Mouse (Mus musculus) forebrain, embryonic 14.5 days (tissue): Measurements from ENCODE around the gene Gm45021. TPM values are rescaled to one million over a fixed set of nuclear protein-coding genes. Genes with fewer than 3 reads are reported as not detected.
A peak's percentile ranks its signal among the peaks of the same experiment; 100 is the strongest.

Experiments
- ATAC-seq: fragments of 200-750 bp; cut with Nextera tagmentation; 2 replicates; pipeline ENCODE4 v1.8.0; 2017; ENCODE audit warnings: mild to moderate bottlenecking, moderate library complexity
- DNase-seq: peaks from one replicate; pipeline ENCODE4 v3.0.0-alpha.2; 2015; ENCODE audit warnings: low spot score
- H3K27ac ChIP-seq: fragments of 300-500 bp; sonication (generic); 2 replicates; pipeline ENCODE4 v1.5.1; 2014; ENCODE audit warnings: low read depth, mild to moderate bottlenecking, control low read depth, low read length, moderate library complexity
- H3K27me3 ChIP-seq: fragments of 300-500 bp; sonication (generic); replicated peaks from 2 replicates; pipeline ENCODE4 v1.6.1; 2014; ENCODE audit warnings: low read length, control low read depth, mixed read lengths; ENCODE audit not compliant: control insufficient read depth, insufficient read depth
- H3K36me3 ChIP-seq: fragments of 300-500 bp; sonication (generic); 2 replicates; pipeline ENCODE4 v1.6.1; 2014; ENCODE audit warnings: low read length, control low read depth; ENCODE audit not compliant: control insufficient read depth, insufficient read depth
- H3K4me1 ChIP-seq: fragments of 300-500 bp; sonication (generic); 2 replicates; pipeline ENCODE4 v1.6.1; 2014; ENCODE audit warnings: antibody characterized with exemption, low read length, control low read depth; ENCODE audit not compliant: control insufficient read depth, insufficient read depth
- H3K4me2 ChIP-seq: fragments of 300-500 bp; sonication (generic); 2 replicates; pipeline ENCODE4 v1.6.1; 2014; ENCODE audit warnings: mild to moderate bottlenecking, control low read depth, low read length
- H3K4me3 ChIP-seq: fragments of 300-500 bp; sonication (generic); 2 replicates; pipeline ENCODE4 v1.5.1; 2014; ENCODE audit warnings: low read depth, low read length, control low read depth
- H3K9ac ChIP-seq: fragments of 300-500 bp; sonication (generic); 2 replicates; pipeline ENCODE4 v1.6.1; 2014; ENCODE audit warnings: mild to moderate bottlenecking, low read length, control low read depth, moderate library complexity
- H3K9me3 ChIP-seq: fragments of 300-500 bp; sonication (generic); replicated peaks from 2 replicates; pipeline ENCODE4 v1.6.1; 2016; ENCODE audit warnings: low read length, control low read depth, mixed read lengths; ENCODE audit not compliant: control insufficient read depth
- WGBS: fragments of 180-500 bp; shearing (Covaris S2); extraction: QIAGEN DNeasy Blood & Tissue Kit; methylation state at CpG from one replicate; pipeline ENCODE4 v1.1.7; 2014; 5-methylcytosine and 5-hydroxymethylcytosine counted together
- polyA plus RNA-seq: library from polyadenylated mRNA; unstranded; fragments of >200 nt; fragmentation: Nextera tagmentation; extraction: Ambion mirVana; gene quantifications from 2 replicates; pipeline ENCODE4 v1.2.1, GENCODE M21; 2014

Gene Gm45021
- polyA plus RNA-seq, 1 experiment from 2014 or later = not detected

DNA sequence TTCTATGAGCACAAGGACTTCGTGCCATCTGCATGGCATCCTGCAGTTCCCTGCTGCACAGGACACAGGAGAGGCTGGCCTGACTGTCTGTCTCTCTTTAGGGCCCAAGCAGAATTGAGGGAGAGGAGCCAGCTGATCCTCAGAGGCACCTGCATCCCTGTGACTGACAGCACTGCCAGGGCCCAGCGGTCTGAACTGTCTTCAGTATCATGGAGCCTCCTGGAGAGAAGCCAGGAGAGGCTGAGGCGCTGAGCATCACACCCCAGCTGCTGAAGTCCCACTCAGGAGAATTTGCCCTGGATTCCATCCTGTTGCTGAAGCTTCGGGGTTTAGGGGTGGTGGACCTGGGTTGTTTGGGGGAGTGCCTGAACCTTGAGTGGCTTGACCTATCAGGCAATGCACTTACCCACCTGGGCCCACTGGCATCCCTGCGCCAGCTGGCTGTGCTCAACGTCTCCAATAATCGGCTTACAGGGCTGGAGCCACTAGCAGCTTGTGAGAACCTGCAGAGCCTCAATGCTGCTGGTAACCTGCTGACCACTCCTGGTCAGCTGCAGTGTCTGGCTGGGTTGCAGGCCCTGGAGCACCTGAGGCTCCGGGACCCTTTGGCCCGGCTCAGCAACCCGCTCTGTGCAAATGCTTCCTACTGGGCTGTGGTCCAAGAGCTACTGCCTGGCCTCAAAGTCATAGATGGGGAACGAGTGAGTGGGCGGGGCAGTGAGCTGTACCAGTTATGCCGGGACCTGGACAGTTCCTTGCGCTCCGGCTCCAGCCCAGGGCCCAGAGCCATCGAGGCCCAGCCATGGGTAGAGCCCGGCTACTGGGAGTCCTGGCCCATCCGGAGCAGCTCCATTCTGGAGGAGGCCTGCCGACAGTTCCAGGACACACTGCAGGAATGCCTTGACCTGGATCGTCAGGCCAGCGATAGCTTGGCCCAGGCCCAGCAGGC is 21.1 kb upstream of the Gm45021 start:
- 82% methylated on average over 21 of the region's 21 CpGs for WGBS
- no peak overlapping the region; the same call in 1 of the 2 replicates for H3K9ac ChIP-seq
- 0 out of 2 replicates have a peak, but pooled peaks cover 15% of the 10 kb centered on the region for H3K36me3 ChIP-seq
- H3K27me3 ChIP-seq = no peaks in the 10 kb centered on the region
- no peaks in the 10 kb centered on the region for H3K9me3 ChIP-seq
- H3K27ac ChIP-seq = no peak overlapping the region
- ATAC-seq (no peak), DNase-seq (peak; percentile 37)
- H3K4me2 ChIP-seq = no peak overlapping the region
- H3K4me1 ChIP-seq = no peaks in the 10 kb centered on the region; the same call in 1 of the 2 replicates
- no peak overlapping the region for H3K4me3 ChIP-seq

DNA sequence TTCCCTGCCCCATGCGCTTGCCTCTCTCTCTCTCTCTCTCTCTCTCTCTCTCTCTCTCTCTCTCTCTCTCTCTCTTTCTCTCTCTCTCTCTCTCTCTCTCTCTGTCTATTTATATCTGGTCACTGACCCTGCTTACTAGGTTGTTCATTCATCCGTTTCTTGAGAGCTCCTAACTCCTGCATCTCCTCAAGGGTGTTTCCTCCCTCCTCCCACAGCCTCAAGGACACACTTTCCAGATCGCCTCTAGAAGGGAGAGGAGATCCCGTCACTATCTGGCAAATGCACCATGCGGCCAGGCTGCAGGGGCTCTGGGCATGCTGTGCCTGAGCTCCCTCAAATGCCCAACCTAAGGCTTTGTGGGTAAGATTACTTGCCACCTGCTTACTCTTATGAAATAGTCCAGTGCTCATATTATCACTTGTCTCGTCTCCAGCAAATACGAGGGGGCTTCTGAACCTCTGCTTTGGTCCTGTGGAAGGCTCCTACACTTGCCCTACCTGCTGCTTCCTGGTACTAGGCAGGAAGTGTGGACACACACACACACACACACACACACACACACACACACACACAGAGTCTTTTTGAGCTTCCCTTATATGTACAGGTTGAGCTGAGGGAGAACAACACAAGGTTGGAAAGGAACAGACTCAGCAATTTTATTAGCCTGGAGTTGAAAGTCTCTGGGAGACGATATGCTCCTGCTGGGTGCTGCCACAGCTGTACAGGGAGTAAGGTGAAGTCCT is 20.2 kb upstream of the Gm45021 start:
- Histone ChIP-seq H3K27ac (no peak overlapping the region), H3K4me2 (no peak overlapping the region), H3K9ac (no peak overlapping the region), H3K4me1 (no peaks in the 10 kb centered on the region; the same call in 1 of the 2 replicates), H3K4me3 (no peak overlapping the region), H3K36me3 (0 out of 2 replicates have a peak, but pooled peaks cover 9% of the 10 kb centered on the region), H3K27me3 (no peaks in the 10 kb centered on the region), H3K9me3 (no peaks in the 10 kb centered on the region)
- DNase-seq (no peak), ATAC-seq (no peak)
- WGBS = 85% methylated on average over 8 of the region's 8 CpGs

DNA sequence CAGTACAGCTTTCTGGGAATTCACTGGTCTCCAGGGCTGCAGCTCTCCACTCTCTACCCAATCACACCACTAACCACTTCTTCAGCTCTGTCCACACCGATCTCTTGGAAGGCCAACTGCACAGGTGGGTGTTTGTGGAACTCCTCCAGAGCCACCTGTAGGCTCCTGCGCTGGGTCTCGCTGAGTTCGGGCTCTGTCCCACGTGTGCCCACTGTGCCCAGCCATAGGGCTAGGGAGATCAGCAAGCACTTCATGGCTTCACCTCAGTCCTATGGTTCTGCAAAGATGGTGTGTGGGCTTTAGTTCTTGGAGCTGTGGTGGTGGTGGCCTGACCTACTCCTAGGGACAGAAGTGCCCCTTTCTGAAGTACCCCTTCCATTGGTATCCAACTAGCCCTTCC is 17.4 kb upstream of the Gm45021 start:
- Histone ChIP-seq H3K4me1 (no peaks in the 10 kb centered on the region; the same call in 1 of the 2 replicates), H3K4me2 (no peak overlapping the region), H3K36me3 (no peaks in the 10 kb centered on the region), H3K9ac (no peak overlapping the region), H3K4me3 (no peak overlapping the region), H3K27me3 (no peaks in the 10 kb centered on the region), H3K9me3 (no peaks in the 10 kb centered on the region), H3K27ac (no peak overlapping the region)
- ATAC-seq (no peak), DNase-seq (no peak)
- 93% methylated on average over 5 of the region's 5 CpGs for WGBS

- 33% methylated on average over 6 of the region's 6 CpGs for WGBS
- no peak for ATAC-seq
Measured at GRCm38 (mm10) chr6:48572572-48573061, 16.8 kb upstream of the Gm45021 start, which contains the start of gene Rarres2. Gene Rarres2, minus strand, starts transcription at chr6:48572789.

DNA sequence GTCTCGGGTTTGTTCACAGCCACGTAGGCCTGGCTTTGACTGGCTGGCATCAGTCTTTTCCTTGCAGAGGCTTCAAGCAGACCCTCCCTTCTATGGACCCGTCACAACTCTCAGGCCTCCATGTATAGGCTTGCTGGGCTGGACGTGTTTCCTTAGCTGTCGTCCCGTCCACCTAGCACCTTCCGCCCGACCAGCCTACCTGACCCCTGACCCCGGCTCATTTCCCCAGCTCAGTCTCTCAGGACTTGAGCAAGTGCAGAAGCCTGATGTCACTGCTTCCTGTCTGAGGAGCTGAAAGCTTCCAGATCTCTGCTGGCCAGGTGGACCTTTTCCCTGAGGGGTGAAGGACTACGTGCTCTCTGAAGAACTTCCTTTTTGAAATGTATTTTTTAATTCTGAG is 16.1 kb upstream of the Gm45021 start:
- Histone ChIP-seq H3K9ac (no peak overlapping the region), H3K27me3 (no peaks in the 10 kb centered on the region), H3K4me2 (no peak overlapping the region), H3K4me3 (no peak overlapping the region), H3K4me1 (no peaks in the 10 kb centered on the region; the same call in 1 of the 2 replicates), H3K9me3 (no peaks in the 10 kb centered on the region), H3K27ac (no peak overlapping the region), H3K36me3 (no peaks in the 10 kb centered on the region)
- no peak for DNase-seq
- ATAC-seq = no peak
- 82% methylated on average over 10 of the region's 10 CpGs for WGBS

More at GRCm38 (mm10) chr6:48572572-48573061, 16.8 kb upstream of the Gm45021 start, which contains the start of gene Rarres2:
- H3K4me3 ChIP-seq = no peak within 1 kb of the TSS
- DNase-seq = no peak
- no peak within 1 kb of the TSS for H3K4me2 ChIP-seq
- no peaks in the 10 kb centered on the region for H3K36me3 ChIP-seq
- no peaks in the 10 kb centered on the region for H3K9me3 ChIP-seq
- no peaks in the 10 kb centered on the region for H3K27me3 ChIP-seq
- H3K4me1 ChIP-seq = no peaks in the 10 kb centered on the region; the same call in 1 of the 2 replicates
- H3K9ac ChIP-seq = no peak within 1 kb of the TSS
- no peak within 1 kb of the TSS for H3K27ac ChIP-seq

DNA sequence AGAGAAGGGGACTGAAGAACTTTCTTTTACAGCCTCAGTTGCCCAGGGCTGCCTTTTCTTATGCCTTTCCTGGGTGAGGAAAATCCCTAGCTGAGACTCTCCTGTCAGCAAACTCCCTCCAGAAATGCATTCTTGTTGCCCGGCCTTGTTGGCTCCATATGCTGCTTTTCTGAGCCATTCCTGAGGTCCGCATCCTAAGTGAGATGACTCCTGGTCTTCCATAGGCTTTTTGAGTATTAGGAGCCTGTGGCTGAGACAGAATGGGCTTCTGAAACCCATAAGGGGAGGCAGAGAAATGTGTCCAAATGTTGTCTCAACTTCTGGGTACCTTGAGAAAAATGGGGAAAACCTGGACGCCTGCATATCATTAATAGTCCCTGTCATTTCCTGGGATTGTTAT is 15.4 kb upstream of the Gm45021 start:
- H3K9me3 ChIP-seq = no peaks in the 10 kb centered on the region
- no peak for DNase-seq
- no peak overlapping the region for H3K27ac ChIP-seq
- H3K27me3 ChIP-seq = no peaks in the 10 kb centered on the region
- no peaks in the 10 kb centered on the region for H3K36me3 ChIP-seq
- H3K4me3 ChIP-seq = no peak overlapping the region
- no peak for ATAC-seq
- no peak overlapping the region for H3K4me2 ChIP-seq
- no peak overlapping the region for H3K9ac ChIP-seq
- no peaks in the 10 kb centered on the region for H3K4me1 ChIP-seq
- 81% methylated on average over 3 of the region's 3 CpGs for WGBS

DNA sequence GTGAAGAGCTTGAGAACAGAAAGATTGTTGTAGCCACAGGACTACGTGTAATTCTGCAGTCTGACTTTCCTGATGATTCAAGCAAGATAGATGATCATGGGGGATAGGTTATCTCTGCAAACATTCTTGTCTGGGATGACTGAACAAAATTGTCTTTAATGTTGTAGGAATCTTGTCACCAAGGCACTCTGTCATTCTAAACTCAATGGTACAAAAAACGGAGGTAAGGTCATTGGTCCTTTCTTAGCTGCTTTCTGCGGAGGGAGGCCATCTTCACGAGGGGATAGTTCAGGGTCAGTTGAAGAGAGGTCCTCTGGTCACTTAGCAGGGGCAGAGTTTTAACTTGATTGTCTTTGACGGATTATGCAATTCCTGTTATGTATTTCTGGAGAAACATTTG is 10.7 kb upstream of the Gm45021 start:
- Histone ChIP-seq H3K9me3 (no peaks in the 10 kb centered on the region), H3K9ac (no peak overlapping the region), H3K27me3 (no peaks in the 10 kb centered on the region), H3K4me3 (no peak overlapping the region), H3K4me2 (no peak overlapping the region), H3K36me3 (no peaks in the 10 kb centered on the region), H3K4me1 (no peaks in the 10 kb centered on the region), H3K27ac (no peak overlapping the region)
- 72% methylated on average over 5 of the region's 5 CpGs for WGBS
- DNase-seq = no peak
- ATAC-seq = no peak

DNA sequence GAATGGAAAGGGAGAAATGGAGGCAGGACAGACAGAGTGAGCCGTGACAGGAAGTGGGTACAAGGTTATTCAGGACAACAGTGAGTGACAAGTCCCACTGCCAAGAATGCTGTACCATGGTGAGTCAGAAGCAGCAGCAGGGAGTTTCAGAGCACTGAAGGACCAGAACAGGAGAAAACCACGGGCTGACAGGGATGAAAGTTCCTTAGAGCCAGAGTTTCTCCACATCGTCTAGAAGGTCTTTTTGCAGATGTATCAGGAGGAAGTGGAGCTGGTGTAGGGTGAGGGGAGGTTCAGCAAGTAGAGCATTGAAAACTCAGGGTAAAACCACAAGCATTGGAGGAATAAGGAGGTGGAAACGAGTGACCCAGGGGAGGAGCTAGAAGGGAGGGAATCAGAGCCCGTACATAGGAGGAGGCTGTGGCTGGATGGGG is 10.2 kb upstream of the Gm45021 start:
- DNase-seq = no peak

More for the DNA sequence above, 10.2 kb upstream of the Gm45021 start:
- no peak overlapping the region for H3K4me2 ChIP-seq
- 42% methylated on average over 5 of the region's 5 CpGs for WGBS
- H3K36me3 ChIP-seq = no peaks in the 10 kb centered on the region
- ATAC-seq = no peak
- H3K27me3 ChIP-seq = no peaks in the 10 kb centered on the region
- H3K4me1 ChIP-seq = no peaks in the 10 kb centered on the region
- no peak overlapping the region for H3K4me3 ChIP-seq
- no peak overlapping the region for H3K27ac ChIP-seq
- no peak overlapping the region for H3K9ac ChIP-seq
- no peaks in the 10 kb centered on the region for H3K9me3 ChIP-seq
